Mouse (Mus musculus): ENCODE results near the gene Hddc3.
A peak's percentile ranks its signal among the peaks of the same experiment; 100 is the strongest.

Gene Hddc3

DNA sequence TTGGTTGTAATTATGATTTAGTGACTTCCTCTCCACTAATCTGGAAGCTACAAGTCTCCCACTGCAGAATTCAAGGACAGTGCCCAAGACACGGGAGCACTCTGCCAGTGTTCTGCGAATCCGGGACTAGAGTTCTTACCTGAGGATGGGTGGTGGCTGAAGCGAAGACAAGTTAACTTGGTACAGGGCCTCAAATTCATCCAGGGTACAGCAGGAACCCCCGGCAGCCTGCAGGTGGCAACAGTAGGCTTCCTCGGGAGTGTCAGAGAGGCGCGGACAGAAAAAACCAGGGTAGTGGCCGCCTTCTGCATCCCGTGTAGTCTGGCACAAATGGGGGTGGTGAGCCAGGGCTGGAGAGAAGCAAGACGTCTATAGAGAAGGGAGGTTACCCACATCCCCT is 2.1 kb upstream of the Hddc3 start, which contains the start of gene Unc45a:
Gene Unc45a, minus strand, starts transcription at position 213 of the 400 bp plus-strand sequence.
- H3K4me1 ChIP-seq (replicated peaks; ENCODE audit: low read depth, low read length), result peaks cover 42% of the 10 kb centered on the region
- no peaks in the 10 kb centered on the region for H3K9me3 ChIP-seq (ENCODE audit: low read length)
- H3K4me3 ChIP-seq (replicated peaks; ENCODE audit: low read length), result peak within 1 kb of the TSS; percentile 80
- peaks cover 28% of the 10 kb centered on the region for H3K27me3 ChIP-seq (ENCODE audit: insufficient read depth, low read length)
- H3K36me3 ChIP-seq (ENCODE audit: insufficient read depth, low read length), result peaks cover 30% of the 10 kb centered on the region
- no peak for TF ChIP-seq POU5F1 (IDR thresholded peaks at IDR 0.05; ENCODE audit: borderline replicate concordance, low read length)
- peak; percentile 26 for TF ChIP-seq CTCF (conservative IDR thresholded peaks at IDR 0.05; ENCODE audit: low read length)

DNA sequence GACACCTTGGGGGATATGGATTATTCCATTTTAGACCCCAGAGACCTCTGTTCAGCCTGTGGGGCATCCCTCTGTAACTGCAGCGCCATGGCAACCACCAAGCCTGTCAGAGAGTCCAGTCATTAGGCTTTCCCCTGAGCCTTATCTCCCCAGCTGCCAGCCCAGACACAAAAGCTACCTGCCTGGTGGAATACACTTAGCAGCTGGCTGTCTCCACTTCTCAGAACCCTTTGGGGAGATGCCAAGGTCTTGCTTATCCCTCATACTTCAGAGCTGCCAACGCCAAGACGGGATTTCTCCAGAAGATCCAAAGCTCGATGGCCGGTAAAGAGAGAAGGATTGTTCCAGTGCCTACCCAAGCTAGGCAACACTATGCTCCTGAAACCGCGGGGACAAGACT is 1.1 kb upstream of the Hddc3 start:
- Histone ChIP-seq H3K9me3 (ENCODE audit: low read length) (no peaks in the 10 kb centered on the region), H3K27me3 (ENCODE audit: insufficient read depth, low read length) (peaks cover 29% of the 10 kb centered on the region), H3K4me1 (replicated peaks; ENCODE audit: low read depth, low read length) (peaks cover 52% of the 10 kb centered on the region), H3K36me3 (ENCODE audit: insufficient read depth, low read length) (peaks cover 25% of the 10 kb centered on the region), H3K4me3 (replicated peaks; ENCODE audit: low read length) (no peak overlapping the region)
- TF ChIP-seq CTCF (conservative IDR thresholded peaks at IDR 0.05; ENCODE audit: low read length) (no peak), NANOG (IDR thresholded peaks at IDR 0.05; ENCODE audit: borderline replicate concordance, low read length) (no peak), POU5F1 (IDR thresholded peaks at IDR 0.05; ENCODE audit: borderline replicate concordance, low read length) (no peak)

GRCm38 (mm10) chr7:80343270-80344018 is 540 bp downstream of the Hddc3 start:
- Histone ChIP-seq H3K4me3 (replicated peaks; ENCODE audit: low read length) (peak overlapping the region; percentile 81), H3K36me3 (ENCODE audit: insufficient read depth, low read length) (peaks cover 12% of the 10 kb centered on the region), H3K27me3 (ENCODE audit: insufficient read depth, low read length) (peaks cover 29% of the 10 kb centered on the region), H3K9me3 (ENCODE audit: low read length) (no peaks in the 10 kb centered on the region), H3K4me1 (replicated peaks; ENCODE audit: low read depth, low read length) (peaks cover 67% of the 10 kb centered on the region)
- no peak for TF ChIP-seq CTCF (conservative IDR thresholded peaks at IDR 0.05; ENCODE audit: low read length)
- no peak for TF ChIP-seq NANOG (IDR thresholded peaks at IDR 0.05; ENCODE audit: borderline replicate concordance, low read length)
- TF ChIP-seq POU5F1 (IDR thresholded peaks at IDR 0.05; ENCODE audit: borderline replicate concordance, low read length), result no peak

DNA sequence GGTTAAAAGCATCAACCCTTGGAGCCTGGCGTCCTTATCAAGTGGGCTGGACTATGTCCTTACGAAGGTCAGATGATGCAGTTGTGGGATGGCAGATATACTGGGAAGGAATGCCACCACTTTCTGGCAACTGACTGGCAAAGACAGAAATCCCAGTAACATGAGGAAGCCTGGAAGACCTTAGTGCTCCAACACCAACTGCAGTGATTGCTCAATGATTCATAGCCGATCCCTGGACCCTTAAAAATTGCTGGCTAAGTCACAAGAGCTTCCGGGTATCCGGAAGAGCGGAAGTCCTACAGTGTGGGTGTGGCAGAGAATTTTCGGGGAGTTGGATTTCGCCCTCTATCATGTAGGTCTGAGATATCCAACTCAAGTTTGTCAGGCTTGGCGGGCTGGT is 3.3 kb downstream of the Hddc3 start:
- Histone ChIP-seq H3K4me1 (replicated peaks; ENCODE audit: low read depth, low read length) (peaks cover 60% of the 10 kb centered on the region), H3K36me3 (ENCODE audit: insufficient read depth, low read length) (peaks cover 12% of the 10 kb centered on the region), H3K27me3 (ENCODE audit: insufficient read depth, low read length) (peaks cover 18% of the 10 kb centered on the region), H3K4me3 (replicated peaks; ENCODE audit: low read length) (no peak overlapping the region), H3K9me3 (ENCODE audit: low read length) (no peaks in the 10 kb centered on the region)
- TF ChIP-seq POU5F1 (IDR thresholded peaks at IDR 0.05; ENCODE audit: borderline replicate concordance, low read length) (no peak), CTCF (conservative IDR thresholded peaks at IDR 0.05; ENCODE audit: low read length) (no peak)

DNA sequence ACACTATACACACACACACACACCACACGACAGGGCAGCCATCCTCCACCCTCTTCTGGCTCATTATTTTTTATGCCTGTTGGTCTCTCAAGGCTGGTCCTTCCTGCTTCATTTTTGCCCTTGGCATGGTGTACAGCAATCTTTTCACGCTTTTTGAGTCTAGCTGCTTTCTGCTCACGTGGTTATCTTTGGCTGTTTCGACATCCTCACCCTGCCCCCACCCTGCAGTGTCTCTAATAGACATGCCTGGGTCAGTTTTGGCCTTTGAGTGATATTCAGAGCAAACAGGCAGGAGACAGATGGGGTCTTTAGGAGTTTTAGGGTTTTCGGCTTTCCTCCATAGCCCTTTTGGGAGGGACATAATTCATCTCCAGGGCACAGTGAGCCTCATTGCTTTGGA is 3.9 kb downstream of the Hddc3 start:
- Histone ChIP-seq H3K36me3 (ENCODE audit: insufficient read depth, low read length) (peaks cover 12% of the 10 kb centered on the region), H3K4me3 (replicated peaks; ENCODE audit: low read length) (no peak overlapping the region), H3K4me1 (replicated peaks; ENCODE audit: low read depth, low read length) (peaks cover 62% of the 10 kb centered on the region), H3K9me3 (ENCODE audit: low read length) (no peaks in the 10 kb centered on the region), H3K27me3 (ENCODE audit: insufficient read depth, low read length) (peaks cover 11% of the 10 kb centered on the region)
- TF ChIP-seq POU5F1 (IDR thresholded peaks at IDR 0.05; ENCODE audit: borderline replicate concordance, low read length) (no peak), NANOG (IDR thresholded peaks at IDR 0.05; ENCODE audit: borderline replicate concordance, low read length) (no peak), CTCF (conservative IDR thresholded peaks at IDR 0.05; ENCODE audit: low read length) (no peak)

DNA sequence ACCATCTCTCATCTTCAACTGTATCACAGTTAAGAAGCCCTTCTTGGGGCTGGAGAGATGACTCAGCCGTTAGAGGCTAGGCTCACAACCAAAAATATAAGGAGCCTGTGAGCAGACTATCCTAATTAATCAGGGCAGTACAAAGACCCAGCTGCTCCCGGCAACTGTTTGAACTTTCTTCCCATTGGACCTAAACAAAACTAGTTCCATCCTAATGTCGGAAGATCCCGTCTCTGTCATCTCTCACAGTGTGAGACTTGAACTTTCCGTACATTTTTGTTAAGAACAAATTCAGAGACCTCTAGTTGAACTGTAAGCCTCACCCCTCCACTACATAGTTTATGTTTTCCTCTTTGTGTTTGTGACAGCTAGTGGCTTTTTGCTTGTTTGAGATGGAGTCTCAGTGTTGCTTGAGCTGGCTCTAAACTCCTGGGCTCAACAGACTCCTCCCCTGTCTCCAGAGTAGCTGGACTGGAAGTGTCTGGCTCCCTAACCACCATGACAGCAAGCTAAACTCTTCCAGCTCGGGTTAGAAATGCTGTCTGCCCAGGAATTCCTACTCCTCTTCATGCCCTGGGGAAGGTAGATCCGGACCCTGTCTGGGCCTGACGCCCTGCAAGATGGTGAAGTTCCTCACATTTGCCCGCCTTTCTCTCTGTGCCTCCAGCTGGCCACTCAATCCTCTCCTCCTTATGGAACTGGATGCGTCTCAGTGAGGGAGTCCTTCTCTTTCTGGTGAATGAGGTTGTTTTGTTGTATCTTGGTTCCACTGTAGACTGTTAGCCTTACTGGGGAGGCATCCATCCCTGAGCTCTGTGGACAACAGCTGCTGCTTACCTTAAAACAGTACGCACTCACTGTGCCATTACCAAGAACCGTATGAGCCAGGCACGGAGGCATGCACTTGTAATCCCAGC is 5.0 kb downstream of the Hddc3 start:
- Histone ChIP-seq H3K36me3 (ENCODE audit: insufficient read depth, low read length) (peaks cover 19% of the 10 kb centered on the region), H3K27me3 (ENCODE audit: insufficient read depth, low read length) (0 out of 2 replicates have a peak, but pooled peaks cover 5% of the 10 kb centered on the region), H3K4me1 (replicated peaks; ENCODE audit: low read depth, low read length) (peaks cover 60% of the 10 kb centered on the region), H3K4me3 (replicated peaks; ENCODE audit: low read length) (no peak overlapping the region), H3K9me3 (ENCODE audit: low read length) (no peaks in the 10 kb centered on the region)
- no peak for TF ChIP-seq NANOG (IDR thresholded peaks at IDR 0.05; ENCODE audit: borderline replicate concordance, low read length)
- no peak for TF ChIP-seq POU5F1 (IDR thresholded peaks at IDR 0.05; ENCODE audit: borderline replicate concordance, low read length)
- TF ChIP-seq CTCF (conservative IDR thresholded peaks at IDR 0.05; ENCODE audit: low read length), result no peak

GRCm38 (mm10) chr7:80350808-80351207 is 7.9 kb downstream of the Hddc3 start:
- H3K4me1 ChIP-seq (replicated peaks; ENCODE audit: low read depth, low read length), result peaks cover 59% of the 10 kb centered on the region
- no peaks in the 10 kb centered on the region for H3K9me3 ChIP-seq (ENCODE audit: low read length)
- H3K36me3 ChIP-seq (ENCODE audit: insufficient read depth, low read length), result peaks cover 16% of the 10 kb centered on the region
- peak overlapping the region; percentile 24; the same call in 1 of the 2 replicates for H3K4me3 ChIP-seq (replicated peaks; ENCODE audit: low read length)
- 0 out of 2 replicates have a peak, but pooled peaks cover under 1% of the 10 kb centered on the region for H3K27me3 ChIP-seq (ENCODE audit: insufficient read depth, low read length)
- TF ChIP-seq CTCF (conservative IDR thresholded peaks at IDR 0.05; ENCODE audit: low read length) (no peak), NANOG (IDR thresholded peaks at IDR 0.05; ENCODE audit: borderline replicate concordance, low read length) (no peak), POU5F1 (IDR thresholded peaks at IDR 0.05; ENCODE audit: borderline replicate concordance, low read length) (no peak)

DNA sequence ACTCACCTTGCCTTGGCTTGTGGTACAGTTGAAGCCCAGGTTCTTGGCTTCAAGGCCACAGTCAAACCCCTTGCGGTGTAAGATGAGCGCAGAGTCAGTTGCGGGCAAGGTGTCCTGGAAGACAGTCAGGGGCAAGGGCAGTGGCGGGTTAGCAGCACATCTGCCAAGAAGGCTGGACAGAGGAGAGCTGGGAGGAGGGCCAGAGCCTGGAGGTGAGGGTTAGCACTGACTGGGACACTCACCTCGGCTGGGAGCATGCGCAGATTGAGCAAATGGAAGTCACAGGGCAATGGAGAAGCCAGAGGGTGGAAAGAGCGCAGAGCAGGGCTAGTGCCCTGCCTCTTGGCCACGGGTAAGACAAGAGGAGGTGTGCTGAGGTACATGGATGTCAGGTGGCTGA is 10.0 kb downstream of the Hddc3 start:
- Histone ChIP-seq H3K36me3 (ENCODE audit: insufficient read depth, low read length) (peaks cover 12% of the 10 kb centered on the region), H3K4me1 (replicated peaks; ENCODE audit: low read depth, low read length) (peaks cover 45% of the 10 kb centered on the region), H3K4me3 (replicated peaks; ENCODE audit: low read length) (no peak overlapping the region), H3K27me3 (ENCODE audit: insufficient read depth, low read length) (no peaks in the 10 kb centered on the region), H3K9me3 (ENCODE audit: low read length) (no peaks in the 10 kb centered on the region)
- no peak for TF ChIP-seq CTCF (conservative IDR thresholded peaks at IDR 0.05; ENCODE audit: low read length)
- no peak for TF ChIP-seq POU5F1 (IDR thresholded peaks at IDR 0.05; ENCODE audit: borderline replicate concordance, low read length)
- no peak for TF ChIP-seq NANOG (IDR thresholded peaks at IDR 0.05; ENCODE audit: borderline replicate concordance, low read length)
